Comparison of ENCODE assay signal across 12 mouse cellular contexts in genomic region chr6:134079112-134079511, GRCm38 (mm10). TPM values are rescaled to one million over a fixed set of nuclear protein-coding genes. Genes with fewer than 3 reads are reported as not detected.
DNase-seq lines count a peak whose midpoint lies in the region; ATAC-seq and TF ChIP-seq lines count a peak whose summit lies in the region.
"Had no signal": no experiment of that assay in that cellular context is flagged by ENCODE, and none has a peak within 500 bp of the region (broad histone marks: within the 10 kb centered on the region; RNA-seq: fewer than 3 reads in every experiment).

No protein-coding gene starts in this region.

- no peak overlapping the region for H3K27ac ChIP-seq in hindbrain, embryonic 16.5 days (ENCODE audit: low read depth, low read length)
- no peak overlapping the region for H3K27ac ChIP-seq in hindbrain, embryonic 14.5 days
- H3K27ac ChIP-seq: forebrain, embryonic 15.5 days; lung, embryonic 15.5 days had no signal

- H3K4me3 ChIP-seq in hindbrain, embryonic 16.5 days (ENCODE audit: low read length): no peak overlapping the region
- no peak overlapping the region for H3K4me3 ChIP-seq in hindbrain, embryonic 14.5 days (replicated peaks; ENCODE audit: low read length)
- H3K4me3 ChIP-seq in lung, adult 2 months (replicated peaks; ENCODE audit: extremely low read depth, low read depth, low read length): no peak overlapping the region
- H3K4me3 ChIP-seq: forebrain, embryonic 15.5 days; lung, embryonic 15.5 days had no signal

- TF ChIP-seq CTCF in lung, adult 2 months (IDR thresholded peaks at IDR 0.05; ENCODE audit: insufficient read depth, low read length): no peak

- DNase-seq in hindbrain, embryonic 14.5 days (ENCODE audit: low spot score): no peak
- peak; percentile 46 for DNase-seq in cerebellum, adult 9-10 months
- DNase-seq in layer of hippocampus, adult 8-10 months (ENCODE audit: low spot score in 2 of 2): peak; percentile 37 to 44
- peak; percentile 68 to 75 for DNase-seq in right cerebral cortex, adult 2 months (ENCODE audit: low spot score in 2 of 2)
- DNase-seq in lung, adult 2 months: no peak
- no peak for DNase-seq in thymus, adult 18-20 months
- DNase-seq: adrenal gland, postnatal 25 days had no signal

- no peaks in the 10 kb centered on the region for H3K9me3 ChIP-seq in hindbrain, embryonic 16.5 days (ENCODE audit: control insufficient read depth, low read length)
- H3K9me3 ChIP-seq in hindbrain, embryonic 14.5 days (ENCODE audit: control insufficient read depth, low read length): no peaks in the 10 kb centered on the region
- H3K9me3 ChIP-seq: forebrain, embryonic 15.5 days; lung, embryonic 15.5 days had no signal

- no peaks in the 10 kb centered on the region for H3K36me3 ChIP-seq in hindbrain, embryonic 16.5 days (ENCODE audit: control insufficient read depth, insufficient read depth, low read length)
- H3K36me3 ChIP-seq in hindbrain, embryonic 14.5 days (replicated peaks; ENCODE audit: control insufficient read depth, insufficient read depth): no peaks in the 10 kb centered on the region
- H3K36me3 ChIP-seq: forebrain, embryonic 15.5 days; lung, embryonic 15.5 days had no signal

- H3K27me3 ChIP-seq in hindbrain, embryonic 16.5 days (replicated peaks; ENCODE audit: control insufficient read depth, insufficient read depth, low read length): no peaks in the 10 kb centered on the region
- no peaks in the 10 kb centered on the region for H3K27me3 ChIP-seq in hindbrain, embryonic 14.5 days (ENCODE audit: control insufficient read depth, insufficient read depth, low read length)
- H3K27me3 ChIP-seq: forebrain, embryonic 15.5 days; lung, embryonic 15.5 days had no signal

- no peak overlapping the region for H3K9ac ChIP-seq in hindbrain, embryonic 16.5 days (ENCODE audit: low read depth, low read length)
- no peak overlapping the region for H3K9ac ChIP-seq in hindbrain, embryonic 14.5 days
- H3K9ac ChIP-seq: forebrain, embryonic 15.5 days; lung, embryonic 15.5 days had no signal

- ATAC-seq in hindbrain, embryonic 16.5 days: peak; percentile 37; the same call in 1 of the 2 replicates
- ATAC-seq in hindbrain, embryonic 14.5 days (ENCODE audit: low FRiP score): no peak
- ATAC-seq in CD4-positive, CD25-positive, alpha-beta regulatory T cell, adult 4 months: no peak
- ATAC-seq: forebrain, embryonic 15.5 days; inflammation-experienced regulatory T-cells, adult 6 months had no signal

- no peak for TF ChIP-seq POLR2A in lung, adult 2 months (IDR thresholded peaks at IDR 0.05; ENCODE audit: borderline replicate concordance, extremely low read depth, low read depth, low read length)

- no peaks in the 10 kb centered on the region; the same call in 1 of the 2 replicates for H3K4me1 ChIP-seq in hindbrain, embryonic 16.5 days (ENCODE audit: control insufficient read depth, insufficient read depth, low read depth, low read length)
- no peaks in the 10 kb centered on the region for H3K4me1 ChIP-seq in hindbrain, embryonic 14.5 days (replicated peaks; ENCODE audit: control insufficient read depth, insufficient read depth, low read length)
- peaks cover 4% of the 10 kb centered on the region for H3K4me1 ChIP-seq in lung, adult 2 months (ENCODE audit: control insufficient read depth, insufficient read depth, low read length)
- H3K4me1 ChIP-seq: forebrain, embryonic 15.5 days had no signal

- 66% methylated on average over 9 of the region's 9 CpGs for WGBS in hindbrain, embryonic 16.5 days
- 70% methylated on average over 9 of the region's 9 CpGs for WGBS in hindbrain, embryonic 14.5 days
- 87% methylated on average over 9 of the region's 9 CpGs for WGBS in lung, adult 2 months

- no peak overlapping the region for H3K4me2 ChIP-seq in hindbrain, embryonic 16.5 days (ENCODE audit: low read length)
- no peak overlapping the region for H3K4me2 ChIP-seq in hindbrain, embryonic 14.5 days (replicated peaks)
- H3K4me2 ChIP-seq: forebrain, embryonic 15.5 days; lung, embryonic 15.5 days had no signal

RNA-seq across cellular contexts. Expression of gene Etv6, which starts 43.6 kb away (rescaled TPM):
- 3.4 and 5.4 TPM in 2 replicates for polyA plus RNA-seq in hindbrain, embryonic 16.5 days (2015; fragmentation: Nextera tagmentation; extraction: Ambion mirVana)
- 6.1 and 6.8 TPM in 2 replicates for polyA plus RNA-seq in hindbrain, embryonic 14.5 days (2014; fragmentation: Nextera tagmentation; extraction: Ambion mirVana)
- 10 to 100 TPM; 10.7 to 14.7 (median 12.2) TPM for total RNA-seq in layer of hippocampus, adult 8-10 months (2022)
- 20.9 and 25.9 TPM in 2 replicates for polyA plus RNA-seq in lung, adult 2 months (2012; rRNA removed)
- 10 to 100 TPM in 1 of 2 experiments, 1 to 10 TPM in 1; 9.6 to 11.6 TPM for polyA plus RNA-seq in CD4-positive, CD25-positive, alpha-beta regulatory T cell, adult 4 months (2017; shearing (Covaris generic))

Comparison
In these comparisons a context has a peak if more than half of its experiments do, and no peak if none do; other contexts are left out.
1. DNase-seq: peak in cerebellum, adult 9-10 months (single experiment), layer of hippocampus, adult 8-10 months (2 of 2) and right cerebral cortex, adult 2 months (2 of 2); none in hindbrain, embryonic 14.5 days (single experiment), lung, adult 2 months (single experiment) and thymus, adult 18-20 months (0 of 2).